Mouse (Mus musculus): Measurements from ENCODE around the gene Slc24a2. TPM values are rescaled to one million over a fixed set of nuclear protein-coding genes. Genes with fewer than 3 reads are reported as not detected.

Slc24a2 gene
- polyA plus RNA-seq, 1 experiment from 2014 or later, result not detected

- Histone ChIP-seq H3K27ac (ENCODE audit: low read depth) (no peak overlapping the region), H3K4me3 (ENCODE audit: low read depth, low read length) (no peak overlapping the region), H3K4me2 (ENCODE audit: low read length) (no peak overlapping the region), H3K27me3 (replicated peaks; ENCODE audit: control insufficient read depth, insufficient read depth, low read length) (no peaks in the 10 kb centered on the region), H3K4me1 (replicated peaks; ENCODE audit: control insufficient read depth, insufficient read depth, low read length) (no peaks in the 10 kb centered on the region), H3K36me3 (ENCODE audit: control insufficient read depth, insufficient read depth, low read length) (no peaks in the 10 kb centered on the region), H3K9ac (ENCODE audit: low read length) (no peak overlapping the region), H3K9me3 (ENCODE audit: control insufficient read depth, low read length) (no peaks in the 10 kb centered on the region)
- ATAC-seq (replicated peaks; ENCODE audit: low FRiP score, low TSS enrichment, low read depth) (no peak), DNase-seq (ENCODE audit: low spot score) (no peak)
- WGBS, result 59% methylated on average over 3 of the region's 3 CpGs
Observed at GRCm38 (mm10) chr4:86936706-86937105, 293.6 kb downstream of the Slc24a2 start.

- DNase-seq (ENCODE audit: low spot score), result no peak
- WGBS, result 89% methylated on average over 9 of the region's 9 CpGs
Observed at GRCm38 (mm10) chr4:86936217-86936616, 294.1 kb downstream of the Slc24a2 start.

More at GRCm38 (mm10) chr4:86936217-86936616, 294.1 kb downstream of the Slc24a2 start:
- no peak for ATAC-seq (replicated peaks; ENCODE audit: low FRiP score, low TSS enrichment, low read depth)
- Histone ChIP-seq H3K4me3 (ENCODE audit: low read depth, low read length) (no peak overlapping the region), H3K4me1 (replicated peaks; ENCODE audit: control insufficient read depth, insufficient read depth, low read length) (no peaks in the 10 kb centered on the region), H3K9ac (ENCODE audit: low read length) (no peak overlapping the region), H3K9me3 (ENCODE audit: control insufficient read depth, low read length) (no peaks in the 10 kb centered on the region), H3K27me3 (replicated peaks; ENCODE audit: control insufficient read depth, insufficient read depth, low read length) (no peaks in the 10 kb centered on the region), H3K27ac (ENCODE audit: low read depth) (no peak overlapping the region), H3K36me3 (ENCODE audit: control insufficient read depth, insufficient read depth, low read length) (no peaks in the 10 kb centered on the region), H3K4me2 (ENCODE audit: low read length) (no peak overlapping the region)
